Mouse (Mus musculus) E14TG2a.4 (cell line): Measurements from ENCODE around the gene Rapgef4.

Experiments
- CTCF ChIP-seq: conservative IDR thresholded peaks from 2 replicates; pipeline ENCODE4 v1.5.1; 2014; ENCODE audit warnings: low read length
- NANOG ChIP-seq: IDR thresholded peaks from 2 replicates; pipeline ENCODE4 v1.6.1; 2014; ENCODE audit warnings: borderline replicate concordance, low read length, mixed read lengths
- POU5F1 ChIP-seq: IDR thresholded peaks from 2 replicates; pipeline ENCODE4 v1.6.1; 2014; ENCODE audit warnings: low read length, borderline replicate concordance

DNA sequence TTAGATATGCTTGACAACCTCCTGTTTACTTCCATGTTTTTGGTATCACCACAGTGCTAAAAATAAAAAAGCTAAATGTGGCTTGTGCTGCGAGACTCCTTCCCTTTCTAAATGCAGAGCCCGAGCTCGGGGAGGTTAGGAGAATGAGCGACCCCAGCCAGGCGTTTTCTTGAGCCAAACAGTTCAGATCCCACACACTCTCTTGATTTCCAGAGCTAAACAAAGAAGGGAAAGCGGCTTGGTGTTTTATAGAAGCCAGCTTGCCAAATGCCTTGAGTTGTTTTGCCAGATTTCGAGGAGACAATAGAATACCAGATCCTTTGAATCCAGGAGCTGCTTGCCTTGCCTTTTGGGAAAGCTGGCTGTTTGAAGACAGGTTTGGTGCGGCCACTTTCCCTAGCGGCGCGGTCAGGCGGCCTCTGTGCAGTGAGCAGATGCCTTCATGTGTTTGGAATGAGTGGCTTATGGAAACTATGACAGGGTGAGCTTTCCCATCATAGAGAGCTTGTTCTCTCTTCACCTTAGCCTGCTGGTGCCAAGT is 254.4 kb downstream of the Rapgef4 start:
- no peak for TF ChIP-seq CTCF
- no peak for TF ChIP-seq POU5F1
- no peak for TF ChIP-seq NANOG
